Mouse (Mus musculus) right cerebral cortex, postnatal 25 days (tissue): ENCODE measurements around the gene Fbxo6.
A peak's percentile ranks its signal among the peaks of the same experiment; 100 is the strongest.

Experiments
- DNase-seq: peaks from one replicate; pipeline ENCODE4 v3.0.0; 2022

Gene Fbxo6

DNA sequence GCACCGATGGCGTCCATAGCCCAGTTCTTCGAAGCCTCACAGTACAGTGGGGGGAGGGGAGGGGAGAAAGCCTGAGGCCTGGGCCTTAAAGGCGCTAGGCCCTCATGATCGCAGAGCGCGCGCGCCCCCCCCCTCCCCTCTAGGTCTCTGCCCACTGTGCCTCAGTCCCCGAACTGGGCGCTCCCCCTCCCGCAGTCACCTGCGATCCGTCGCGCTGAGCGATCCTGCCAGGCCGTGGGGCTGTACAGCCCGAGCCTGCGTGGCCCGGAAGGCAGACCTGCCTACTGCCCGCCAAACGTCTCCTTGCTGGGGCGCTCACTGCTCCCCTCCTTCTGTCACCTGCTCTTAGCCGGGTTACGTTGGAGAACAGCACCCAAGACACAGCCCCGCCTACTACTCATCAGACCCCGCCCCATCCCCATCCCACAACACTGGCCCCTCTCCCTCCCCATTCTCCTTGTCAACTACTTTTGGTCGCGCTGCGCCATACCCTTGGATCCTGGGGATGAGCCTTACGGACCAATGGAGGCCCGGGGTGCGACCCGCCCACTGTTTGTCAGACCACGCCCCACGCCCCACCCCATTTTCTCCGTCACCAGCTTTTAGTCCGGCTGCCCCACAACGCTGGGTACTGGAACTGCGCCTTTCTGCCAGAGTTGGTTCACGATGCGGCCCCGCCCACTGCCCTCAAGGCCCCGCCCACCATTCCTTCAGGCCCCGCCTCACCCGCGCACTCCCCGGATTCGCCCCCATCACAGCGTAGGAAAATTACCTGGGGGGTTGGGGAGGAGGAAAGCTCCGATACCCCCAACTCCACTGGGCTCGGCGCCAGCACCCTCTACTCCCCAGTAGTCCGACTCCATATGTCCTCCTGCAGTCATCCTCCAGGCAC is 7.8 kb upstream of the Fbxo6 start:
- peak; percentile 96 for DNase-seq

DNA sequence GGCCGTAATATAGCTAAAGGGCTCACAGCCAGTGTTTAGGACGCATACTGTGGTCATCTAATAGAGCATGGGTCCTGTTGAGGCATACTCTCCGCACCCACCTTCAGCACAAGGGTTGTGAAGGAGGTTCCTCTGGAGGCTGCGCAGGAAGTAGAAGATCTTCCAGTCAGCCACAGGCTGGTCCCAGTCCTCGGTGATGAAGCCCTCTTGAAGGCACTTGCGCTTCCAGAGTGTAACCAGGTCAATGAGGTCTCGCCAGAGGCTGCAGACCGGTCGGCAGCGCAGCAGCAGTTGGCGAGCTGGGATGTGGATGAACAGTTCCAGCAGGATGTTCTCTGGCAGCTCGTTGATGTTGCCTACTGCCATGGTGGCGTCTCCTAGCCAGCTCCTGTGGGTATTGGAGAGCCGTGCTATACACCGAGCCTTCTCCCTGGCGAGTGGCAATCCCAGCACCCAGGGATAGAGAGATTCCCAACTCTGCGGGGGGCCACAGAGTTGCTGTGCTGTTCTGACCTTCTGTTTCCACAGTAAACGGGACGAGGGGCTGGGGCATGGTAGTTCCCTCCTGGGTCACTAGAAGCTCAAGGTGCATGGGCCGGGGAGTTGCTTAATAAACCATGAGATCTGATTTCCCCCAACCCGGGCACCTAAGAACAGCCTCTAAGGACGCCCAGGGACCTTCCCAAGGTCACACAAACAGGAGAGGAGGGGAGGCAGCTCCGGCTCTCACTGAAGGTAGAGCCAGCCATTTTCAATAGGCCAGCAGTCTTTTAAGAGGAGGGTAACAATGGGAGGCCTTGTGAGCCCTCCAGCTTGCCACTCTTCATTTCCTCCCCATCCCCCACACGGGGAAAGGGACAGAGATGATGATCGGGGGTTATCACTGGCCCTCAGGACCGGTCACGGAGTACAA is 6.8 kb upstream of the Fbxo6 start:
- DNase-seq = peak; percentile 50

DNA sequence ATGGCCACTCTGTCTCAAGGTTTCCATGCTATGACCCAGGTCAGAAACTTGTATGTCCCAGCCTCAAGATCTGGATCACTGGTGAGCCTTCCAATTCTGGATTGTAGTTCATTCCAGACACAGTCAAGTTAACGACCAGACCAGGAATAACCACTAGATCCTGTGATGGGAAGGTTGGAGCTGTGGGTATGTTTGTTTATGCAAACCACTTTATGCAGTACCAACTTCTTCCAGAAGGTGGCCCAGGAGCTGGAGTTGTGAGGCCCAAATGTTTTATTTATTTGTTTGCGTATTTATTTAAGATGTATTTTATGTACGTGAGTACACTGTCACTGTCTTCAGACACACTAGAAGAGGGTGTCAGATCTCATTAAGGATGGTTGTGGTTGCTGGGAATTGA is 3.0 kb upstream of the Fbxo6 start:
- DNase-seq = no peak

DNA sequence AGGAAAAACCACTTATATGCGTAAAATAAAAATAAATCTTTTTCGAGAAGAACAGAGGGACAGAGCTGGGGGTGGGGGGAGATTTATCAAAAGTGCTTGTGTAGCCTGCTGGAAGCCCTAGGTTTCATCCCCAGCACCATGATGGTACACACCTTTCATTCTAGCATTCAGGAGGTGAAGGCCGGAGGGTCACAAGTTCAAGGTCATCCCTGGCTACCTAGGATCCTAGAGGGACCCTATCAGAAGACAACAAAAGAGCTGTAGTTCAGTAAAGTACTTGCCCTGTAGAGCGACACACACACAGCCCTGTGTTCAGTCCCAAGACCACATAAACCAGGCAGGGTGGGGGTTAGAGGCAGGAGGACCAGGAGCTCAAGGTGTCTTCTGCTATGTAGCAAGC is 2.1 kb upstream of the Fbxo6 start:
- DNase-seq = no peak

DNA sequence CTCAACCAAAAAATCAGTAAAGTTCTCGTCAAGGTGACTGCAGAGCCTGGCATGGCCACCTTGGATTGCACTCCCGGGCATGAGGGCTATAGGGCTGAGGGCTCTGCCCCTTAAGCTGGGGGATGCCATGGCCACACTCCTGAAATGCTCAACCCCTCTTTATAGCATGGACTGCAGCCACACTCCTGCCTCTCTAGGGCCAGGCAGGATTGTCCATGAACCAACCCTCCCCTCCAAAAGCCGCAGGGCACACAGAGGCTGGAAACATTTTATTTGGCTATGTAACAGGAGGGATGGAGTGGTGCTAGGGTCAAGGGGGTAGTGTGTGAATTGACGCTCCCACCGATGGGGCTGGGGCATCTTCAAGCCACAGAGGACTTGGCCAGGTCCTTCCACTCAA is 607 bp upstream of the Fbxo6 start:
- no peak for DNase-seq

DNA sequence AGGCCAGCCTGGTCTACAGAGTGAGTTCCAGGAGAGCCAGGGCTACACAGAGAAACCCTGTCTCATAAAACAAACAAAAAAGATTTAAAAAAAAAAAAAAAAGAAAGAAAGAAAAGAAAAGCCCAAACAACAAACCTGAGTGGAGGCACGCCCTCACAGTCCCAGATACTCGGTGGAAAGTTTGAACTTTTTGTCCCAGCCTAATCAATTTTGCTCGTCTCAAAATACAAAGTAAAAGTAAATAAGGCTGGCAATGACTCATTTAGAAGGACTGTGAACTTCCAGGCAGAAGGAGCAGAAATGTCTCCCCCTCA is 1.0 kb downstream of the Fbxo6 start:
- DNase-seq = no peak

DNA sequence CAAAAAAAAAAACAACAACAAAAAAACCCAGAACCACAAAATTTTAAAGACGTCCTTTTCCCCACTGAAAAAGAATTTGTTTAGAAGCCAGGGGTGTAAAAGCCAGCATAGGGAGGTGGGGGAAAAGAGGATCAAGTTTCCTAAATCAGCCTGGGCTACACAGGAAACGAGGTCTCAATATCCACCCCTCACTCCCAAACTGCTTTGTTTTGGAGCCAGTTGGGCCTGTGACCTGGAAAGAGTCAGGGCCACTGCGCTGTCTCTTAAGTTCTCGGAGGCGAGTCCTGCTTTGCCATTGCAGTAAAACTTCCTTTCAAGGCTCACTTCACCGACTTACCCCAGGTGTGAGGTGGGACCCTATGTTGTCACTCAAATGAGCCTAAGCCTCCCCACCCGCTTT is 1.7 kb downstream of the Fbxo6 start:
- no peak for DNase-seq

DNA sequence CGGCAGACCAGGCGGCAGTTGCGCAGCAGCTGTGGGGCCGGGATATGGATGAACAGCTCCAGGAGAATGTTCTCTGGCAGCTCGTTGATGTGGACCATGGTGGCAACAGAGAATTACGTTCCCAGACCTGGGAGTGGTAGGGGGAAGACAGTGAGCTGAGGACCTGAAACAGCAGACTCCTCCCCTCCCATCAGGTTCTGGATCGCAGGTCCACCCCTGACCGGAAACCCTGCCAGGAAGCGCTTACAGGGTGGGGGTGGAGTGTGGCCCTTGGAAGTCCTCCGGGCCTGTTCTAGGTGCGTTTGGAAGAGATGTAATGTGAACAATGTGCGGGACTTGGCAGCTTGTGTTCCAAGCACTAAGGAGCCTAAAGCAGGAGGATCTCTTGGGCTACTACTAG is 2.4 kb downstream of the Fbxo6 start:
- no peak for DNase-seq

DNA sequence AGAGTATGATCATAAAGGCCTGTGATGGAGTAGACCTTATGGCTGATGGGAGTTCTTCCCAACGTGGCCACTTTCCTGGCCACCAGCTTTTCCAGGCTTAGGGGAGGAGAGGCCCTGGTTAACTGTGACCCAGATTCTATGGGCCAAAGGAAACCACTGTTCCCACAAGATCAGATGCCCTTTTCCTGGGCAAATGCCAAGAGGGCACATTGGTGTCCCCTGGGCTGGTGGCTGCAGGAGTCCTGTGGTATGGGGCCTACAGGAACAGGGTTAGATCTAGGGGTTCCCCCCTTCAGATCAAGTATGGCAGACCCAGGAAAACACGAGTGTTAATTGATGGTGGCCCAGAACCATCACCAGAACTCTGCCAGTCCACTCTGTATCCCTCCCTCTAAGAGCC is 4.2 kb downstream of the Fbxo6 start:
- DNase-seq = no peak

DNA sequence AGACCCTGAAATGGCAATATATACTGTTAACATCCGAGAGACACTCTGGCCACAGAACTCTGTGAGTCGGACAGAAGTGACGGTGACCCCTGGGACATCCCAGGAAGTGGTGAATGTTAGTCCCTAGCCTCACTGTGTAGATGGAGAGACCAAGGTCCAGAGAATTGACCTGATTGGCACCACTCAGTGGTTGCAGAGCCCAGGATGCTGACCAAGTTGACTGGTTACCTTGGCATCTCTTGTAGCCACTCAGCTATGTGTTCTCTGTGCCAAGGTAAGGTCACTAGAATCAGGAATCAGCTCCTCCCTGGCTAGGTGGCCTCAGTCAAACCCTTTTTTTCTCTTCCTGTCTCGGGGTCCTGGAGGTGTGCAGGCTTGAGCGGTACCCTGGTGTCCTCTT is 8.2 kb downstream of the Fbxo6 start:
- no peak for DNase-seq

DNA sequence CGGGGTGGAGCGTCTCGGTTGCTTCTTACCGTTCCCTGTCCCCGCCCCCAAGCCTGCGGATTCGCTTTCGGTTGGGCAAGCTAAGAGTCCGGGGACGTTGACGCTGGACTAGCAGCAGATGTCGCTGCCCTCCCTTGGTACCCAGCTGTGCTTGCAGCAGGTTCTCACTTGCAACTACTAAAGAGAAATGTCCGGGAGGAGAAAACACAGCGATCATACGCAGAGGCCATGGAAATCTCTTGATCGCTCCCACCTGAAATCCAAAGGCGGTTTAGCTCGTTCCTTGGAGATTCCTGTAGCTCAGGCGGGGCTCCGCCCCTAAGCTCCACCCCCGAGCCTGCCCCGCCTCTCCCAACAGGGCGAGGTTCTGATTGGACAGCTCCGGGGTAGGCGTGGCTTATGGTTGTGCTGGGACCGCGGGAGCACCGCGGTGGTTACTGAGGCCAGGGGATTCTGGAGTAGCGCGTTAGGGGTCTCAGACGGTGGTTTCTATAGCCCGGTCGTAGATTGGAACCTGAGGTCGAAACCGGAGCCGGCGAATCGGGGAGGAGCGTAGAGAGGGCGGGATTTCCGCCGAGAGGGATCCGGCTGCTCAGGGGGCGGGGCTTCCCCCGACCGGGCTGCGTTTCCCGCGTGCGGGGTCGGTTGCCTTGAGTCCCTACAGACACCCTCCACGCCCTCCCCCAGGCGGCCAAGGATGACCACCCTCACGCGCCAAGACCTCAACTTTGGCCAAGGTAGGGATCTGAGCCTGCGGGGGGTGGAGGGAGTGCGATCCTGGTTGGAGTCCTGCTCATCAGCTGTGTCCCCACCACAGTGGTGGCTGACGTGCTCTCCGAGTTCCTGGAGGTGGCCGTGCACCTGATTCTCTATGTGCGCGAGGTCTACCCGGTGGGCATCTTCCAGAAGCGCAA is 11.6 kb downstream of the Fbxo6 start:
- peak; percentile 94 for DNase-seq

DNA sequence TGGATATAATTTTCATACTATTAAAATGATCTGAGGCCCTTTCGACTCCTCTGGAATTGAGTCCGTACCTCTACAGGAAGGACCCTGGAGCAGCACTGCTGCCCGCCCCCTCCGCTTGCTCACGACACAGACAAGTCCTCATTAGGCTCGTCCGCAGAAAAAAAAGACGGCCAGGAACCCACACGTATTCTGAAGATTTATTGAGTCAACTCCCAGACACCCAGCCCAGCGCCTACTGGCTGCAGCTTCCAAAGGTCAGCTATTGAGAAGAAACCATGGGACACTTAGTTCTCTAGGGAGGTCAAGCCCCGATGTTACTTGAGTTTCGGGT is 12.2 kb downstream of the Fbxo6 start:
- DNase-seq = no peak

DNA sequence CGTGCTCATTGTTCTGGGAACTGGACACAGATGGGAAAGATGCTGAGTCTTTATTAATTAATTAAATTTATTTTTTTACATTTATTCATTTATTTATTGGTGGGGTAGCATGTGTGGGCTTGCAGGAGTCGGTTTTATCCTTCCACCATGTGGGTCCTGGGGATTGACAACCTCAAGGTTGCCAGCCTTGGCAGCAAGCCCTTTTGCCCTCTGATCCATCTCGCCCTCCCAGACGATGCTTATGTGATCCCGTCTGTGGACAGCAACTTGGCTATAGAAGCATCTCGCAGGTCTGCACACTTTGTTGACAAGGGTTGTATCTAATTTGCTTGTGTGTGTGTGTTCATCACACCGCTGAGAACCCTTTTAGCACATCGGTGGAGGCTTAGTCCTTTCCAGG is 14.4 kb downstream of the Fbxo6 start:
- DNase-seq = no peak

DNA sequence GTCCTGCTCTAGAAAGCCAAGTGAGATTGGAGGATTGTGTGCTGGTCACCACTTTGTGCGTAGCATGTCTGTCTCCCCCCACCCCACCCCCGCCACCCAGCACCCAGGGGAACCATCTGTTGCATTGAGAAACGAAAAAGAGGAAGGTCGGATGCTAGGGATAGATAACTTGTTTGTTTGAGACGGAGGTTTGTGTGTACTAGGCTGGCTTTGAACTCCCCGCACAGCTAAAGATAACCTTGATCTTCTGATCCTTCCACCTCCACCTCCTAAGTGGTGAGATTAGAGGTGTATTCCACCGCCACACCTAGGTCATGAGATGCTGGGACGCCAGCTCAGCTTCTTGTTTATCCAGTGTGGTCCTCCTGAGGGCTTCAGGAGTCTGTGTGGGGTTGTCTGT is 17.0 kb downstream of the Fbxo6 start:
- no peak for DNase-seq

DNA sequence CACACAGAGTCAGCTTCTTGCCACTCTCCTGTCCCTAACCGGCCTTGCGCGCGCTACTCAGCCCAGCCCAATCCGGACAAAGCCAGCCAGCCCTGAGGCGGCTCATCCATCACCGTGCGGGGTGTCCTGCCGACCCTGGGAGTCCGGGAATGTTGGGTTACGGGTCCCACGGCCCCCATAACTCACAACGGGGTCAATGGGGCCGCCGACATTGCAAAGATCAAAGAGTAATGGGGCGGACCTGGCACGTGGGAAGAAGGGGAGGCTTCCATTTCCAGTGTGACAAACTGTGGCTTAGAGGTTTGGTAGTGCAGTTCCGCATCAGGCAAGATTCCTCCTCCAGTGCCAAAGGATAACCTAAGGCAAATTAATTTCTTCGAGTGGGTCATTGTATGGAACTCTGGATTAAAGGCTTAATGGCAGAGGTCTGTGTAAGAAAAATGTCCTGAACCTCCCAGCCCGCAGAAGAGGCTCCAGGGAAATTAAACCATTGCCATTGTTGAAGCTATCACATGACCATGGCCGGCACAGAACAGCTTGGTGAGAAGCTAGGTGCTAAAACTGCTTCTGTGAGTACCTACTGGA is 20.4 kb downstream of the Fbxo6 start:
- DNase-seq = no peak

DNA sequence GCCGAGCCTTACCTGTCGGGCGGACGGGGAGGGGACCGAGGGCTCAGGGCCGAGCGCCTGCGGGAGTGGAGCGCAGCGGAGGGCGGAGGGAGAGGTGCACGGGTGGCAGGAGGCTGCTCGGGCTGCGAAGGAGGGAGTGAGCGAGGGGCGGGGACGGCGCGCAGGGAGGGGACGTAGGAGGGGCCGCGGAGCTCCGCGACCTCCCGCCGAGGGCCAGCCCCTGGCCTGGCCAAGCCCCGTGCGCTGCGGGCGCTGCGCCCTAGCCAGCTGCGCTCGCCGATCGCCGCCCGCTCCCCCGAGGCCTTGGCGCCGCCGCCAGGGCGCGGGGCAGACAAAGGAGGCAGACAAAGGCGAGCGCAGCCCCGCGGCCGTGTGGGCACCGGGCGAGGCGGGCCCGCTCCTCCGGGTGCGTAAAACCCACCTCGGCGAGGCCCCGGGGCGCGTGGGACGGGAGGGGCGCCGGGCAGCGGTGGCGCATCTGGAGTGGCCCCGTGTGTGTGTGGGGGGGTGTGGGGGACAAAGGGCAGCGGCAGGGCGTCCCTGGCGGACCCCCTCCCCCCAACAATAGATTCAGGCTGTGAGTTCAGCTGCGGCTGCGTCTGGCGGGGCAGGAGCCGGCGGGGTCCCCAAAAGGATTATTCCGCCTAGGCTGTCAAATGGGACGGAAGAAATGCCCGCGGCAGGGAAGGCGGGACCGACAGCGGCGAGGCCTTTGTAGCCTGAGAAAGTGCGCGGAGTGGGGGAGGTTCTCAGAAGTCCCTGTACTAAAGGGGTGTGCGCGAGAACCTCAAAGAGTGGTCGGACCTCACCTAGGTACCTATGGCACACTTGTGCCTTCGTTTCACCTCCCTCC is 21.2 kb downstream of the Fbxo6 start, which contains the start of gene Draxin:
Draxin (minus strand) TSS at position 138 of the 853 bp plus-strand sequence.
- no peak for DNase-seq

DNA sequence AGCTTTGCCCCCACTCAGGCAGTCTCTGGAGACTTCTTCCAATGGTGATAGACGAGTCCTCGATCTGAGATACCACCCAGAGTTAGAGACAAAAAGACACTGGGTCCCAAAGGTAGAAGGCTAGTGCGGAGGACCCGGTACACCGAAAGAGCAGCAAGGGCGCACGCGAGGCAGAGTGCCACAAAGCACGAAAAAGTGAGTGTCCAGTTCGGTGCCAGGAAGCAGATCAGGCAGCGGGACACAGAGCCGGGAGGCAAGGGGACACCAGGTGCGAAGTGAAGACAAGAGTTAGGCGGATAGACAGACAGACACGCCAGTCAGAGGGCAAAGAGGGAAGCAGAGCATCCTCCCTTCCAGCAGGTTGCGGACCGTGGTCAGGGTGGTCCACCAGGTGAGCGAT is 21.8 kb downstream of the Fbxo6 start, which contains the start of gene Mad2l2:
Mad2l2 (plus strand) TSS at position 252 of the 400 bp plus-strand sequence.
- no peak for DNase-seq

DNA sequence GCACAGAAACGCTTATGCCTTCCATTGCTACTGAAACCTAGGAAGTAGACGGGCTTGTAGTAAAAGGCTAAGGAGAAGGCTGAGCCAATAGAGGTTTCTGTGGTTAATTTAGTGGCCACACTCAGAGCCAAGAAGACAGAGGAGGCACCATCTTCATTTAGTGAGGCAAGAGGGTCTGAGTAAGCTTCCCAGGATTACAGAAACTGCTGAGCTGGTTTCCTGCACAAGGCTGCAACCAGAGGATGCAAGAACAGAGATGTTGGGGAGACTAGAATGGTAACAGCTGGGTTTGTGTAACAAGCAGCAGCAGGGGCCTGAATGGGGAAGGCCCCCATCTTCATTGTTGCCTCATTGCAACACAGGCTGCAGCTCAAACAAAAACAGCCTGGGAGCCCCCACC is 23.3 kb downstream of the Fbxo6 start:
- no peak for DNase-seq

DNA sequence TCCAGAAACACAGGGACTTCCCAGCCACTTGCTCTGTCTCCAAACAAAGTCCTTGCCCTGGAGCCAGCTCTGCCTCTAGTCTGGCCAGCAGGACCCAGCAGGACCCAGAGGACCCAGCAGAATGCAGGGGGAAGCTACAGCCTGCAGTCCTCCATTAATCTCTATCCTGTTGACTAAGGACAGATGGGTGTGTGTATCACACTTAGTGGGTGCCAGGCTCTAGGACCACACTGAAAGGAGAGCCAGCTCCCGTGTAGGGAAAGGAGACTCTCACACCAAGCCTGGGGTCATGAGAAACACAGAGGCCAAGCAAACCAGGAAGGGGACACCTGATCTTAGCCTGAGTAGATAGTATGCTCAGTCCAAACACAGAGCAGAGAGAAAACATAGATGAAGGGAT is 23.7 kb downstream of the Fbxo6 start:
- DNase-seq = no peak

DNA sequence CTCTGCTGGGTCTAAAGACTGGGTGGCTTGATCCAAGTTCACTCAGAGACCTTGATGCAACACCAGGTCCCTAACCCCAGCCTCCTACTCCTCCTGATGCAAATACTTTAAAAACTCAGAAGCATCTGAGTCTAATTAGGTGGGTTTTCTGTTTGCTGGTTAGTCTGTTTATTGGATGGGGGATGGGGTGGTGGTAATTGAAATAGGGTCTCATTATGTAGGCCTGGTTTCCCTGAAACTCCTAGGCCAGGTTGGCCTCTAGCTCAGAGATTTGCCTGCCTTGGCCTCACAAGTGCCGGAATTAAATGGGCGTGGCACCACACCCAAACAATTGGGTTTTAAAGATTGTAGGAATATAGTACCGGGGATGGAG is 29.3 kb downstream of the Fbxo6 start:
- no peak for DNase-seq

DNA sequence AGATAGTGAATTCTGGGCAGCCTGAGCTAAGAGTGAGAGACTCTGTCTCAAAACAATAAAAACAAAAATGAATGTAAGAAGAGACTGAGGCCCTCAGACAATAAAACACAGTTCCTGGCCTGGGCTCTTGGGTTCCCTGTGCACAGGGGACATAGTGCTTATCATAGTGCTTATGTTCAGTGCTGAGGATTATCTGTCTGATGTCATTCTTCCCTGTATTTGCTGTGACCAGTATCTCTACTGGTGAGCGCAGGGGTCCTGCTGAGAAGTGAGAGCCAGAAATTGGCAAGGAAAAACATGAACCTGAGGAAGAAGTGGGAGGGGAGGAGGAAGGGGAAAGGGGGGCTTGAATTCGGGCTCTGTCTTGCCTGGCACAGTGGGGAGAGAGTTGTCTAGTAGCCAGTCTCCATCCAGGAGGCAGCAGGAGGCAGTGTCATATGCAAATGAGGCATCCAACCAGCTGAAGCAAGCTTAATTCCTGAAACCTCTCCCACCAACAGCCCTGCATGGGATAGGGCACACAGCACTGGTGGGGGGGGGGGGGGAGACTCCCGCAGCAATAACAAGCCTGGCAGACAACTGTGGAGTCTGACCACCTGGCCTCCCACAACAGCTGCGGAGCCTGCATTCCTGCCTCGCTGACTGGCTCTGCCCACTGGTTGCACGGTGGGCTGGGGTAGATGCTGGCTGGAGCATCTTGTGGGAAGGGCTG is 29.8 kb downstream of the Fbxo6 start:
- no peak for DNase-seq
